Mouse (Mus musculus): Measurements from ENCODE around the gene Hexdc. TPM values are rescaled to one million over a fixed set of nuclear protein-coding genes. Genes with fewer than 3 reads are reported as not detected.

The Hexdc gene
- polyA plus RNA-seq, 1 experiment from 2014 or later = 5.1 TPM

Other genes starting within 250 kb of the Hexdc start
- gene Csnk1d, start 213.1 kb upstream of the Hexdc start, polyA plus RNA-seq (2016; fragmentation: Nextera tagmentation; extraction: Ambion mirVana) = 120 and 136 TPM in 2 replicates
- gene Cd7, start 165.0 kb upstream of the Hexdc start, polyA plus RNA-seq (2016; fragmentation: Nextera tagmentation; extraction: Ambion mirVana) = not detected in 2 replicates
- not detected in 2 replicates for gene Sectm1b, start 140.9 kb upstream of the Hexdc start, polyA plus RNA-seq (2016; fragmentation: Nextera tagmentation; extraction: Ambion mirVana)
- not detected in 2 replicates for gene Sectm1a, start 123.2 kb upstream of the Hexdc start, polyA plus RNA-seq (2016; fragmentation: Nextera tagmentation; extraction: Ambion mirVana)
- gene Tex19.2, start 85.8 kb upstream of the Hexdc start, polyA plus RNA-seq (2016; fragmentation: Nextera tagmentation; extraction: Ambion mirVana) = not detected in 2 replicates
- gene Tex19.1, start 58.3 kb upstream of the Hexdc start, polyA plus RNA-seq (2016; fragmentation: Nextera tagmentation; extraction: Ambion mirVana) = 0.06 TPM in 1 of 2 replicates, not detected in the other
- gene Uts2r, start 44.2 kb upstream of the Hexdc start, polyA plus RNA-seq (2016; fragmentation: Nextera tagmentation; extraction: Ambion mirVana) = 0.06 TPM in 1 of 2 replicates, not detected in the other
- 23.8 and 25.9 TPM in 2 replicates for gene Ogfod3, start 278 bp downstream of the Hexdc start, polyA plus RNA-seq (2016; fragmentation: Nextera tagmentation; extraction: Ambion mirVana)
- 35.2 and 39.0 TPM in 2 replicates for gene Cybc1, start 24.9 kb downstream of the Hexdc start, polyA plus RNA-seq (2016; fragmentation: Nextera tagmentation; extraction: Ambion mirVana)
- 59.3 and 71.0 TPM in 2 replicates for gene Narf, start 32.8 kb downstream of the Hexdc start, polyA plus RNA-seq (2016; fragmentation: Nextera tagmentation; extraction: Ambion mirVana)
- gene Foxk2, start 55.6 kb downstream of the Hexdc start, polyA plus RNA-seq (2016; fragmentation: Nextera tagmentation; extraction: Ambion mirVana) = 8.8 TPM in 2 replicates
- gene Wdr45b, start 150.0 kb downstream of the Hexdc start, polyA plus RNA-seq (2016; fragmentation: Nextera tagmentation; extraction: Ambion mirVana) = 100 and 103 TPM in 2 replicates
- gene Rab40b, start 183.8 kb downstream of the Hexdc start, polyA plus RNA-seq (2016; fragmentation: Nextera tagmentation; extraction: Ambion mirVana) = 1.3 and 2.0 TPM in 2 replicates
- gene Fn3krp, start 217.0 kb downstream of the Hexdc start, polyA plus RNA-seq (2016; fragmentation: Nextera tagmentation; extraction: Ambion mirVana) = 7.0 and 8.8 TPM in 2 replicates
- gene Fn3k, start 230.5 kb downstream of the Hexdc start, polyA plus RNA-seq (2016; fragmentation: Nextera tagmentation; extraction: Ambion mirVana) = 0.94 and 1.3 TPM in 2 replicates
- 54.2 and 61.9 TPM in 2 replicates for gene Tbcd, start 247.5 kb downstream of the Hexdc start, polyA plus RNA-seq (2016; fragmentation: Nextera tagmentation; extraction: Ambion mirVana)

All from midbrain, embryonic 10.5 days (tissue).